Mouse (Mus musculus) kidney, adult 2 months (tissue): ENCODE results near the gene Wdfy4.

ENCODE experiments used
- CTCF ChIP-seq: fragments of 200-500 bp; conservative IDR thresholded peaks from 2 replicates; pipeline ENCODE4 v1.5.1; 2011; ENCODE audit warnings: low read depth, mild to moderate bottlenecking, control low read depth, low read length, moderate library complexity, mixed read lengths; ENCODE audit not compliant: insufficient read depth, insufficient read length
- POLR2A ChIP-seq: fragments of 200-500 bp; IDR thresholded peaks from one replicate; pipeline ENCODE4 v1.6.1; 2011; ENCODE audit warnings: low read depth, low read length, control low read depth

DNA sequence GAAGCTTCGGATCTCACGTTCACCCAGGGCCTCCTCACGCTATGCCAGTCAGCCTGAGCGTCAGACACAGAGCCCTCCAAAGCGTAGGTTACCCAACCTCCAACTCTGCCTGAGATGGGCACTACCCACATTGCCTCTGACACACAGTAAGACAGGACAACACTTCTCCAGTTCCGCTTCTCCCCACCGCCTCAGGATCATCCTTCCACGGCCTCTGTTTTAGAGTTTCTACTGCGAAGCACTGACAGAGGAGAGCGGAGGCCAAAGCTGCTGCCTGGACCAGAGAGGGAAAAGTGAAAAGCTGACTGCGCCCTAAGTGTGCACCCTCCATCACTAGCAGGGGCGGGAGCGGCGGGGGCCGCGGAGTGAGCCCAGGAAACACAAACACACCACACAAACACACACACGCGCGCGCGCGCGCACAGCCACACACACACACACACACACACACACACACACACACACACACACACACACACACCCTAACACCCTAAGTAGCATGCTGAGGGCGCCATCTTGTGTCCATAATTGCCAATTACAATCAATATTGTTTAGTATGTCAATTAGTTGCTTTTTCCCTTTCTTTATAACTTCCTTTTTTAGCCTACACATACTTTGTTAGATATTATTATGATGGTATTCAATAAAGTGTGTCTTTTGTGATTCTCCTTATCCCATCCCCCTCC is 20.1 kb upstream of the Wdfy4 start:
- TF ChIP-seq CTCF (peak; percentile 46), POLR2A (no peak)
